Mouse (Mus musculus): ENCODE measurements around the gene Hoxd3. TPM values are rescaled to one million over a fixed set of nuclear protein-coding genes. Genes with fewer than 3 reads are reported as not detected.

The Hoxd3 gene
- polyA plus RNA-seq, 1 experiment: 0.54 TPM

- WGBS: 8% methylated on average over 12 of the region's 12 CpGs
- no peak for DNase-seq
- Histone ChIP-seq H3K4me3 (ENCODE audit: control insufficient read depth, insufficient read depth, low read length) (no peak overlapping the region), H3K27me3 (ENCODE audit: control insufficient read depth, insufficient read depth, low read length) (peaks cover 34% of the 10 kb centered on the region), H3K4me1 (replicated peaks; ENCODE audit: control insufficient read depth, insufficient read depth, low read length) (no peaks in the 10 kb centered on the region), H3K27ac (ENCODE audit: control insufficient read depth, insufficient read depth, low read length) (no peak overlapping the region), H3K36me3 (ENCODE audit: control insufficient read depth, insufficient read depth, low read length) (no peaks in the 10 kb centered on the region)
- no peak for TF ChIP-seq POLR2A (IDR thresholded peaks at IDR 0.05; ENCODE audit: control insufficient read depth, extremely low read depth, insufficient read depth, low read length, poor library complexity)
- no peak for TF ChIP-seq CTCF (IDR thresholded peaks at IDR 0.05; ENCODE audit: borderline replicate concordance, control insufficient read depth, extremely low read depth, insufficient read depth, low read length, poor library complexity)
These were observed 22.7 kb upstream of the Hoxd3 start for GRCm38 (mm10) chr2:74688795-74689573.

GRCm38 (mm10) chr2:74689574-74690337 lies 22.0 kb upstream of the Hoxd3 start:
- Histone ChIP-seq H3K4me1 (replicated peaks; ENCODE audit: control insufficient read depth, insufficient read depth, low read length) (no peaks in the 10 kb centered on the region), H3K27me3 (ENCODE audit: control insufficient read depth, insufficient read depth, low read length) (peaks cover 37% of the 10 kb centered on the region), H3K36me3 (ENCODE audit: control insufficient read depth, insufficient read depth, low read length) (no peaks in the 10 kb centered on the region), H3K4me3 (ENCODE audit: control insufficient read depth, insufficient read depth, low read length) (no peak overlapping the region), H3K27ac (ENCODE audit: control insufficient read depth, insufficient read depth, low read length) (no peak overlapping the region)
- TF ChIP-seq POLR2A (IDR thresholded peaks at IDR 0.05; ENCODE audit: control insufficient read depth, extremely low read depth, insufficient read depth, low read length, poor library complexity) (no peak), CTCF (IDR thresholded peaks at IDR 0.05; ENCODE audit: borderline replicate concordance, control insufficient read depth, extremely low read depth, insufficient read depth, low read length, poor library complexity) (no peak)
- 3% methylated on average over 24 of the region's 24 CpGs for WGBS
- DNase-seq: no peak

GRCm38 (mm10) chr2:74690338-74690716 lies 21.4 kb upstream of the Hoxd3 start:
- H3K4me1 ChIP-seq (replicated peaks; ENCODE audit: control insufficient read depth, insufficient read depth, low read length): no peaks in the 10 kb centered on the region
- TF ChIP-seq POLR2A (IDR thresholded peaks at IDR 0.05; ENCODE audit: control insufficient read depth, extremely low read depth, insufficient read depth, low read length, poor library complexity) (no peak), CTCF (IDR thresholded peaks at IDR 0.05; ENCODE audit: borderline replicate concordance, control insufficient read depth, extremely low read depth, insufficient read depth, low read length, poor library complexity) (no peak)
- WGBS: 10% methylated on average over 8 of the region's 8 CpGs
- H3K4me3 ChIP-seq (ENCODE audit: control insufficient read depth, insufficient read depth, low read length): no peak overlapping the region
- no peak for DNase-seq
- no peak overlapping the region for H3K27ac ChIP-seq (ENCODE audit: control insufficient read depth, insufficient read depth, low read length)
- H3K36me3 ChIP-seq (ENCODE audit: control insufficient read depth, insufficient read depth, low read length): no peaks in the 10 kb centered on the region
- H3K27me3 ChIP-seq (ENCODE audit: control insufficient read depth, insufficient read depth, low read length): peaks cover 39% of the 10 kb centered on the region

GRCm38 (mm10) chr2:74691022-74691951 lies 20.4 kb upstream of the Hoxd3 start, which contains the start of gene Hoxd10:
Gene Hoxd10 (plus strand): TSS chr2:74691924.
- Histone ChIP-seq H3K4me3 (ENCODE audit: control insufficient read depth, insufficient read depth, low read length) (no peak within 1 kb of the TSS), H3K4me1 (replicated peaks; ENCODE audit: control insufficient read depth, insufficient read depth, low read length) (no peaks in the 10 kb centered on the region), H3K27me3 (ENCODE audit: control insufficient read depth, insufficient read depth, low read length) (peaks cover 40% of the 10 kb centered on the region), H3K36me3 (ENCODE audit: control insufficient read depth, insufficient read depth, low read length) (no peaks in the 10 kb centered on the region), H3K27ac (ENCODE audit: control insufficient read depth, insufficient read depth, low read length) (no peak within 1 kb of the TSS)
- no peak for TF ChIP-seq CTCF (IDR thresholded peaks at IDR 0.05; ENCODE audit: borderline replicate concordance, control insufficient read depth, extremely low read depth, insufficient read depth, low read length, poor library complexity)
- no peak for TF ChIP-seq POLR2A (IDR thresholded peaks at IDR 0.05; ENCODE audit: control insufficient read depth, extremely low read depth, insufficient read depth, low read length, poor library complexity)
- no peak for DNase-seq
- WGBS: 9% methylated on average over 56 of the region's 56 CpGs

GRCm38 (mm10) chr2:74691995-74692807 lies 19.5 kb upstream of the Hoxd3 start:
- H3K4me1 ChIP-seq (replicated peaks; ENCODE audit: control insufficient read depth, insufficient read depth, low read length): no peaks in the 10 kb centered on the region
- no peak overlapping the region for H3K4me3 ChIP-seq (ENCODE audit: control insufficient read depth, insufficient read depth, low read length)
- TF ChIP-seq CTCF (IDR thresholded peaks at IDR 0.05; ENCODE audit: borderline replicate concordance, control insufficient read depth, extremely low read depth, insufficient read depth, low read length, poor library complexity) (no peak), POLR2A (IDR thresholded peaks at IDR 0.05; ENCODE audit: control insufficient read depth, extremely low read depth, insufficient read depth, low read length, poor library complexity) (no peak)
- H3K27me3 ChIP-seq (ENCODE audit: control insufficient read depth, insufficient read depth, low read length): peaks cover 41% of the 10 kb centered on the region
- no peak for DNase-seq
- no peak overlapping the region for H3K27ac ChIP-seq (ENCODE audit: control insufficient read depth, insufficient read depth, low read length)
- 9% methylated on average over 35 of the region's 35 CpGs for WGBS
- H3K36me3 ChIP-seq (ENCODE audit: control insufficient read depth, insufficient read depth, low read length): no peaks in the 10 kb centered on the region
